Mouse (Mus musculus) right cerebral cortex, postnatal 36 days (tissue): ENCODE results near the gene Cacng7.

Experiments
- DNase-seq, 2 experiments: peaks; one replicate each; pipeline ENCODE4 v3.0.0; 2022; ENCODE audit warnings: low spot score in 2 of 2, mixed read lengths in 1 of 2

Gene Cacng7

GRCm38 (mm10) chr7:3302556-3303275 is 30.0 kb upstream of the Cacng7 start:
- no peak for DNase-seq

GRCm38 (mm10) chr7:3303276-3303781 is 29.4 kb upstream of the Cacng7 start:
- DNase-seq: peak in 1 of 2 experiments; percentile 69

DNA sequence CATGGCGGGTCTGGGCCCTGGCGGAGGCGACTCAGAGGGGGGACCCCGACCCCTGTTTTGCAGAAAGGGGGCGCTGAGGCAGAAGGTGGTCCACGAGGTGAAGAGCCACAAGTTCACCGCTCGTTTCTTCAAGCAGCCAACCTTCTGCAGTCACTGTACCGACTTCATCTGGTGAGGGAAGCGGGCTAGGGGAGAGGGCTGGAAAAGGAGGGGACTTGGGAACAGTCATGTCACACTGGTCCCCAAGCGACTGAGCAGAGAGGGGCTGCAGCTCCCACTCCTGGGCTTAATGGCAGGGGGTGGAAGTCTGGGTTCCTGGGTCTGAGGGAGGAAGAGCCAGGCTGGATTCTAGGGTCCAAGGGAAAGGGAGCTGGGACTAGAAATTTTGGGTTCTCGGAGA is 29.0 kb upstream of the Cacng7 start:
- no peak for DNase-seq

- DNase-seq: peak; percentile 54 to 58
Measured at GRCm38 (mm10) chr7:3304298-3304697, 28.5 kb upstream of the Cacng7 start.

- no peak for DNase-seq
Measured at GRCm38 (mm10) chr7:3306400-3306799, 26.4 kb upstream of the Cacng7 start.

- DNase-seq: no peak
Measured at GRCm38 (mm10) chr7:3308646-3309045, 24.1 kb upstream of the Cacng7 start.

DNA sequence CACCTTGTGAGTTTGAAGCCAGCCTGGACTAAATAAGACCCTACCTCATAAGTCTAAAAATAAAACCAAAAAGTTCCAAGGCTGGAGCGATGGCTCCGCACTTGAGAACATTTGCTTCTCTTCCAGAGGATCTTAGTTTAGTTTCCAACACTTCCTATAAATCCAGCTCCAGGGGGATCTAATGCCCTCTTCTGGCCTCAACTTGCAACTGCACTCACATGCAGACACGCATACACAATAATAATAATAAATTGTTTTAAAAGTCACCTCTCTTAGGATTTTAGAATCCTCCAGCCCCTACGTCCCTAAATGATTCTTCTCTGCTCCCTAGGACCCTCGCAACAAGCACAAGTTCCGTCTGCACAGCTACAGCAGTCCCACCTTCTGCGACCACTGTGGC is 22.5 kb upstream of the Cacng7 start:
- DNase-seq: no peak

GRCm38 (mm10) chr7:3313571-3313970 is 19.2 kb upstream of the Cacng7 start:
- DNase-seq: no peak

- no peak for DNase-seq
Measured at GRCm38 (mm10) chr7:3314121-3314520, 18.6 kb upstream of the Cacng7 start.

DNA sequence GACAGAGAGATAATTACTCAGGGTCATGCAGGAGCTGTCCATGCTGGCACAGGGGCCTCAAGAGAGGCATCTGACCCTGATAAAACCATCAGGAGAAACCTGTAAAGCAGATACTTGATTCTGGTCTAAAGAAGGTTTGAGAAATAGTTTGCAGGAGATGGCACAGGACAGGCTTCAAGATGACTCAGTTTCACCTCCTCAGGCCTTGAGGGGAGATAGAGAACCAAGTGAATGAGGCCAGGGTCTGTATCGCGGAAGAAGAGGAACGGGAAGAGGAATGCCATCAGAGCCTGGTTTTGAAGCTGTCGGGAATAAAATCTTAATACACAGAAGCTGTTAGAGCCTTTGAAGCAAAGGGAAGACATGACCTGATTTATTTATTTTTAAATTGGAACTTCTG is 15.1 kb upstream of the Cacng7 start:
- DNase-seq: no peak

DNA sequence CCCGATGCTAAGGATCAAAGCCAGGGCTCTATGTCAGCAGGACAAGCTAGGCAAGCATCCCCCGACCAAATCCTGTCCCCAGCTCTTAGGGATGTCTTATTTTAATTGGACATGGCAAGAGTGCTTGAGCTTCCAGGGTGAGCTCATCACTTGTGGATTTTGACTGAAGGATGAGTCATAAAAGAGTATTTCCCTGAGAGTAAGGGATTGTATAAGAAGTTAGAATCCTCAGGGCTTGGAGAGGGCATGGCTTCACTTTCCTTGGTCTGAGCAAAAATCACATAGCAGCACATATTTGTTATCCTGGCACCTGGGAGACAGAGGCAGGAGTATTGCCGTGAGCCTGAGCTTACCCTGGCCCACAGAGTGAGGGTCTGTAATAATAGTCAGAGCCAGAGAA is 11.9 kb upstream of the Cacng7 start:
- DNase-seq: no peak

DNA sequence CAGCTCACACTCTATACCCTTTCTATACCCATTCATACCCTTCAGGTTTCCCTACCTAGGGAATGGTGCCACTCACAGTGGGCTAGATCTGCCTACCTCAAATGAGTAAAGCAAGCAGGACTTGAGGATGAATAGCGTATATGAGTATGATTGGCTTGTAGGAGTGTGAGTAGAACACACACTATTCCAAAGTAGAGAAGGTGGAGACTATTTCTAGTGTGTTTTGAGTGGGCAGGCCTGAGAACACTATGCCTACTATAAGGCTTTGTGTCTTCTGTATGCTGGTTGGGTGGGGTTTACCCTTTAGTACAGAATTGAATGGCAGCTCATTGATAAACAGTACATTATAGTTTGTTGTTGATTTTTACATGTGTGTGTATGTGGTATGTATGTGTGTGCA is 8.9 kb upstream of the Cacng7 start:
- no peak for DNase-seq

- DNase-seq: no peak
Measured at GRCm38 (mm10) chr7:3327961-3328360, 4.8 kb upstream of the Cacng7 start.

- peak; percentile 61 to 68 for DNase-seq
Measured at GRCm38 (mm10) chr7:3329776-3330546, 2.8 kb upstream of the Cacng7 start.

- DNase-seq: no peak
Measured at GRCm38 (mm10) chr7:3331171-3331570, 1.6 kb upstream of the Cacng7 start.

DNA sequence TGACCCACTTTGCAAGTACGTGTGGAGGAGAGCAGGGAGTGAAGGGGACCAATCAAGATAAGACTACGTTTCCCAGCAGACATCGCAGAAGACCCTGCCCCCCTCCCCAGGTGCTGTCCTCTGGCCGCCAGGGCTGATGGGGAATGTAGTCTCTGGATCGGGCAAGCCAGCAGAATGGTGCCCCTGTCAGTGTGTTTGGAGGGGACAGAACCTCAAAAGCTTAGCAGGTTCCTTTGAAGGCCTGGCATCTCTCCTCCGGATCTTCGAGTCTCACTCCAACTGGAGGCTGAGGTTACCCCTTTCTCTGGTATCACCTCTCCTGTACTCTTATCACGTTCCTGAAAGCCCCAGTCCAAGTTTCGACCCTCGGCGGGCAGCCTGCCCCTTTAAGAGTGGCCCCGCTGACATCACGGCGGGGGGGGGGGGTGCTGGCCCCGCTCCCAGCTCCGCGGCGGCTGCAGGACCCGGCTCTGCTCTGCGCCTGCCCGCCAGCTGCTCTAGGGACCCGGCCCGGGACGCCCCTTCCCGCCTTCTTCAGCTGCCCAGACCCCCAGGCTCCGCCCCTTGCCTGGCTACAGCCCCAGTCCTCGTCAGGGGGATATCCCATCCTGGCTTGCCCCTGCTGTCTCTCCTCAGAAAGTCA is 1.1 kb upstream of the Cacng7 start:
- peak; percentile 84 to 91 for DNase-seq

GRCm38 (mm10) chr7:3332224-3332615 is 535 bp upstream of the Cacng7 start:
- no peak for DNase-seq

DNA sequence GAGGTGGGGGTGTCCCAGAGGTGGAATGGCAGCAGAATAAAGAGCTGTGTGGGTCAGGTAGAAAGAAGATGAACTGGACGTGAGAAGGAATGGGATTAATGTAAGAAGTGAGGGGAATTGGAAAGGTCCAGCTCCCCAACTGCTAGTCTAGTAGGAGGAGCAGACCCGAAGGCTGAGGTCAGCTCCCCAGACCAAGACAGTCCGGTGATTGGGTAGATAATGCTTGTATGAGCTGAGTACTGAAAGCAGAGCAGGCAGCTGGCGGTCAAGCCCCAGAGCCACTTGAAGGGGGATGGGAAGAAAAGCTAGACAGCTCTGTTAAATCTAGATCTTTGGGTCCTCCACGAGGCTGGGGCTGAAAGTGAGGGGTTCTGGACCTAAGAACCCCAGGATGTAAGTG is 787 bp downstream of the Cacng7 start:
- no peak for DNase-seq

DNA sequence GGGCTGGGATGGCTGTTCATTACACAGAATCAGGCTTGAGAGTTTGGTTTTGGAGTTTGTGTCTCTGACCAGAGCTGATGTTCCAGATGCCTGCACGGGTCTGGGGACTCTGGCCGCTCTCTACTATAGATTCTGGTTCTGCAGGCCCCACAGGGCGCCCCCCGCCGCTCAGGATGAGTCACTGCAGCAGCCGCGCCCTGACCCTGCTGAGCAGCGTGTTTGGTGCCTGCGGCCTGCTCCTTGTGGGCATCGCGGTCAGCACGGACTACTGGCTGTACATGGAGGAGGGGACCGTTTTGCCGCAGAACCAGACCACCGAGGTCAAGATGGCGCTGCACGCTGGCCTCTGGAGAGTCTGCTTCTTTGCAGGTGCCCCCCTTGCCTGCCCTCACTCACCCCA is 3.7 kb downstream of the Cacng7 start:
- no peak for DNase-seq

GRCm38 (mm10) chr7:3338286-3338935 is 5.7 kb downstream of the Cacng7 start:
- no peak for DNase-seq

GRCm38 (mm10) chr7:3339010-3339409 is 6.3 kb downstream of the Cacng7 start:
- no peak for DNase-seq

- no peak for DNase-seq
Measured at GRCm38 (mm10) chr7:3343861-3344260, 11.1 kb downstream of the Cacng7 start.
